Mouse (Mus musculus): ENCODE measurements around the gene Jmjd1c. TPM values are rescaled to one million over a fixed set of nuclear protein-coding genes. Genes with fewer than 3 reads are reported as not detected.

Jmjd1c gene
- polyA plus RNA-seq, 1 experiment from 2014 or later: 21.9 TPM

- no peak overlapping the region for H3K4me2 ChIP-seq (ENCODE audit: low read depth, low read length)
- no peak overlapping the region for H3K27ac ChIP-seq (ENCODE audit: low read length)
- no peak for ATAC-seq
- WGBS: 83% methylated on average over 3 of the region's 3 CpGs
- H3K27me3 ChIP-seq (replicated peaks; ENCODE audit: control insufficient read depth, insufficient read depth, low read length): no peaks in the 10 kb centered on the region
- H3K9ac ChIP-seq (ENCODE audit: low read depth, low read length): no peak overlapping the region
- no peaks in the 10 kb centered on the region for H3K9me3 ChIP-seq (ENCODE audit: control insufficient read depth, low read length)
- H3K4me1 ChIP-seq (ENCODE audit: control insufficient read depth, insufficient read depth, low read length): 0 out of 2 replicates have a peak, but pooled peaks cover 3% of the 10 kb centered on the region
- H3K4me3 ChIP-seq (ENCODE audit: low read length): no peak overlapping the region
- H3K36me3 ChIP-seq (ENCODE audit: control insufficient read depth, insufficient read depth, low read length): peaks cover 8% of the 10 kb centered on the region; the same call in 1 of the 2 replicates
These were observed 120.9 kb downstream of the Jmjd1c start for GRCm38 (mm10) chr10:67216872-67217271.

- no peak for ATAC-seq
- WGBS: 93% methylated on average over 18 of the region's 18 CpGs
- H3K9ac ChIP-seq (ENCODE audit: low read depth, low read length): no peak overlapping the region
These were observed 123.1 kb downstream of the Jmjd1c start for GRCm38 (mm10) chr10:67218873-67219565.

GRCm38 (mm10) chr10:67220251-67220650, 124.3 kb downstream of the Jmjd1c start:
- ATAC-seq: no peak
- Histone ChIP-seq H3K36me3 (ENCODE audit: control insufficient read depth, insufficient read depth, low read length) (peaks cover 12% of the 10 kb centered on the region), H3K27ac (ENCODE audit: low read length) (no peak overlapping the region), H3K4me2 (ENCODE audit: low read depth, low read length) (no peak overlapping the region), H3K4me3 (ENCODE audit: low read length) (no peak overlapping the region), H3K4me1 (ENCODE audit: control insufficient read depth, insufficient read depth, low read length) (no peaks in the 10 kb centered on the region), H3K9ac (ENCODE audit: low read depth, low read length) (no peak overlapping the region), H3K9me3 (ENCODE audit: control insufficient read depth, low read length) (no peaks in the 10 kb centered on the region), H3K27me3 (replicated peaks; ENCODE audit: control insufficient read depth, insufficient read depth, low read length) (no peaks in the 10 kb centered on the region)
- WGBS: 87% methylated on average over 4 of the region's 4 CpGs

More at GRCm38 (mm10) chr10:67218873-67219565, 123.1 kb downstream of the Jmjd1c start:
- no peaks in the 10 kb centered on the region for H3K4me1 ChIP-seq (ENCODE audit: control insufficient read depth, insufficient read depth, low read length)
- no peak overlapping the region for H3K4me3 ChIP-seq (ENCODE audit: low read length)
- H3K27me3 ChIP-seq (replicated peaks; ENCODE audit: control insufficient read depth, insufficient read depth, low read length): no peaks in the 10 kb centered on the region
- H3K36me3 ChIP-seq (ENCODE audit: control insufficient read depth, insufficient read depth, low read length): peaks cover 8% of the 10 kb centered on the region; the same call in 1 of the 2 replicates
- H3K4me2 ChIP-seq (ENCODE audit: low read depth, low read length): no peak overlapping the region
- no peak overlapping the region for H3K27ac ChIP-seq (ENCODE audit: low read length)
- no peaks in the 10 kb centered on the region for H3K9me3 ChIP-seq (ENCODE audit: control insufficient read depth, low read length)

GRCm38 (mm10) chr10:67221284-67221683, 125.4 kb downstream of the Jmjd1c start:
- peaks cover 17% of the 10 kb centered on the region for H3K36me3 ChIP-seq (ENCODE audit: control insufficient read depth, insufficient read depth, low read length)
- H3K27ac ChIP-seq (ENCODE audit: low read length): no peak overlapping the region
- no peak overlapping the region for H3K4me2 ChIP-seq (ENCODE audit: low read depth, low read length)
- no peak for ATAC-seq
- WGBS: 66% methylated on average over 5 of the region's 5 CpGs
- H3K4me1 ChIP-seq (ENCODE audit: control insufficient read depth, insufficient read depth, low read length): no peaks in the 10 kb centered on the region
- no peak overlapping the region for H3K9ac ChIP-seq (ENCODE audit: low read depth, low read length)
- H3K9me3 ChIP-seq (ENCODE audit: control insufficient read depth, low read length): no peaks in the 10 kb centered on the region
- H3K27me3 ChIP-seq (replicated peaks; ENCODE audit: control insufficient read depth, insufficient read depth, low read length): no peaks in the 10 kb centered on the region
- no peak overlapping the region for H3K4me3 ChIP-seq (ENCODE audit: low read length)

GRCm38 (mm10) chr10:67223942-67224341, 128.0 kb downstream of the Jmjd1c start:
- WGBS: 69% methylated on average over 3 of the region's 4 CpGs
- H3K4me3 ChIP-seq (ENCODE audit: low read length): no peak overlapping the region
- no peak for ATAC-seq
- no peak overlapping the region for H3K9ac ChIP-seq (ENCODE audit: low read depth, low read length)
- H3K36me3 ChIP-seq (ENCODE audit: control insufficient read depth, insufficient read depth, low read length): peaks cover 17% of the 10 kb centered on the region
- H3K4me2 ChIP-seq (ENCODE audit: low read depth, low read length): no peak overlapping the region
- H3K27ac ChIP-seq (ENCODE audit: low read length): no peak overlapping the region
- no peaks in the 10 kb centered on the region for H3K9me3 ChIP-seq (ENCODE audit: control insufficient read depth, low read length)
- H3K27me3 ChIP-seq (replicated peaks; ENCODE audit: control insufficient read depth, insufficient read depth, low read length): no peaks in the 10 kb centered on the region
- H3K4me1 ChIP-seq (ENCODE audit: control insufficient read depth, insufficient read depth, low read length): peaks cover 4% of the 10 kb centered on the region

- ATAC-seq: no peak
- 86% methylated on average over 6 of the region's 6 CpGs for WGBS
These were observed 129.6 kb downstream of the Jmjd1c start for GRCm38 (mm10) chr10:67225528-67225927.

GRCm38 (mm10) chr10:67226109-67226508, 130.2 kb downstream of the Jmjd1c start:
- H3K9ac ChIP-seq (ENCODE audit: low read depth, low read length): no peak overlapping the region
- H3K27ac ChIP-seq (ENCODE audit: low read length): 0 out of 2 replicates have a peak overlapping the region, but pooled peaks have one; percentile 3
- 64% methylated on average over 7 of the region's 7 CpGs for WGBS

More at GRCm38 (mm10) chr10:67225528-67225927, 129.6 kb downstream of the Jmjd1c start:
- H3K27me3 ChIP-seq (replicated peaks; ENCODE audit: control insufficient read depth, insufficient read depth, low read length): no peaks in the 10 kb centered on the region
- no peak overlapping the region for H3K9ac ChIP-seq (ENCODE audit: low read depth, low read length)
- H3K4me1 ChIP-seq (ENCODE audit: control insufficient read depth, insufficient read depth, low read length): peaks cover 13% of the 10 kb centered on the region
- H3K36me3 ChIP-seq (ENCODE audit: control insufficient read depth, insufficient read depth, low read length): peaks cover 8% of the 10 kb centered on the region
- no peak overlapping the region for H3K4me3 ChIP-seq (ENCODE audit: low read length)
- H3K4me2 ChIP-seq (ENCODE audit: low read depth, low read length): no peak overlapping the region
- H3K27ac ChIP-seq (ENCODE audit: low read length): 0 out of 2 replicates have a peak overlapping the region, but pooled peaks have one; percentile 3
- H3K9me3 ChIP-seq (ENCODE audit: control insufficient read depth, low read length): no peaks in the 10 kb centered on the region

GRCm38 (mm10) chr10:67226543-67226942, 130.6 kb downstream of the Jmjd1c start:
- no peak overlapping the region for H3K9ac ChIP-seq (ENCODE audit: low read depth, low read length)
- no peak overlapping the region for H3K4me2 ChIP-seq (ENCODE audit: low read depth, low read length)
- no peak for ATAC-seq
- 76% methylated on average over 14 of the region's 14 CpGs for WGBS
- H3K27me3 ChIP-seq (replicated peaks; ENCODE audit: control insufficient read depth, insufficient read depth, low read length): no peaks in the 10 kb centered on the region
- peak overlapping the region; percentile 3; the same call in 1 of the 2 replicates for H3K27ac ChIP-seq (ENCODE audit: low read length)
- H3K4me3 ChIP-seq (ENCODE audit: low read length): no peak overlapping the region
- H3K36me3 ChIP-seq (ENCODE audit: control insufficient read depth, insufficient read depth, low read length): peaks cover 11% of the 10 kb centered on the region
- H3K4me1 ChIP-seq (ENCODE audit: control insufficient read depth, insufficient read depth, low read length): peaks cover 16% of the 10 kb centered on the region
- no peaks in the 10 kb centered on the region for H3K9me3 ChIP-seq (ENCODE audit: control insufficient read depth, low read length)

More at GRCm38 (mm10) chr10:67226109-67226508, 130.2 kb downstream of the Jmjd1c start:
- peaks cover 16% of the 10 kb centered on the region for H3K4me1 ChIP-seq (ENCODE audit: control insufficient read depth, insufficient read depth, low read length)
- no peak for ATAC-seq
- peaks cover 8% of the 10 kb centered on the region for H3K36me3 ChIP-seq (ENCODE audit: control insufficient read depth, insufficient read depth, low read length)
- H3K4me2 ChIP-seq (ENCODE audit: low read depth, low read length): no peak overlapping the region
- no peaks in the 10 kb centered on the region for H3K27me3 ChIP-seq (replicated peaks; ENCODE audit: control insufficient read depth, insufficient read depth, low read length)
- H3K4me3 ChIP-seq (ENCODE audit: low read length): no peak overlapping the region
- no peaks in the 10 kb centered on the region for H3K9me3 ChIP-seq (ENCODE audit: control insufficient read depth, low read length)

- Histone ChIP-seq H3K27me3 (replicated peaks; ENCODE audit: control insufficient read depth, insufficient read depth, low read length) (no peaks in the 10 kb centered on the region), H3K9me3 (ENCODE audit: control insufficient read depth, low read length) (no peaks in the 10 kb centered on the region), H3K4me1 (ENCODE audit: control insufficient read depth, insufficient read depth, low read length) (peaks cover 16% of the 10 kb centered on the region), H3K4me2 (ENCODE audit: low read depth, low read length) (no peak overlapping the region), H3K27ac (ENCODE audit: low read length) (peak overlapping the region; percentile 9; the same call in 1 of the 2 replicates), H3K36me3 (ENCODE audit: control insufficient read depth, insufficient read depth, low read length) (peaks cover 21% of the 10 kb centered on the region), H3K9ac (ENCODE audit: low read depth, low read length) (no peak overlapping the region), H3K4me3 (ENCODE audit: low read length) (no peak overlapping the region)
- WGBS: 48% methylated on average over 6 of the region's 6 CpGs
- peak; percentile 93 for ATAC-seq
These were observed 134.5 kb downstream of the Jmjd1c start for GRCm38 (mm10) chr10:67230439-67230838.

Measured in intestine, embryonic 16.5 days (tissue).